Mouse (Mus musculus) retina, postnatal 7 days (tissue): ENCODE data around the gene Fam84b.

Experiments used
- DNase-seq: peaks from one replicate; pipeline ENCODE4 v3.0.0-alpha.2; 2012; ENCODE audit warnings: low read depth, low spot score

Gene Fam84b

DNA sequence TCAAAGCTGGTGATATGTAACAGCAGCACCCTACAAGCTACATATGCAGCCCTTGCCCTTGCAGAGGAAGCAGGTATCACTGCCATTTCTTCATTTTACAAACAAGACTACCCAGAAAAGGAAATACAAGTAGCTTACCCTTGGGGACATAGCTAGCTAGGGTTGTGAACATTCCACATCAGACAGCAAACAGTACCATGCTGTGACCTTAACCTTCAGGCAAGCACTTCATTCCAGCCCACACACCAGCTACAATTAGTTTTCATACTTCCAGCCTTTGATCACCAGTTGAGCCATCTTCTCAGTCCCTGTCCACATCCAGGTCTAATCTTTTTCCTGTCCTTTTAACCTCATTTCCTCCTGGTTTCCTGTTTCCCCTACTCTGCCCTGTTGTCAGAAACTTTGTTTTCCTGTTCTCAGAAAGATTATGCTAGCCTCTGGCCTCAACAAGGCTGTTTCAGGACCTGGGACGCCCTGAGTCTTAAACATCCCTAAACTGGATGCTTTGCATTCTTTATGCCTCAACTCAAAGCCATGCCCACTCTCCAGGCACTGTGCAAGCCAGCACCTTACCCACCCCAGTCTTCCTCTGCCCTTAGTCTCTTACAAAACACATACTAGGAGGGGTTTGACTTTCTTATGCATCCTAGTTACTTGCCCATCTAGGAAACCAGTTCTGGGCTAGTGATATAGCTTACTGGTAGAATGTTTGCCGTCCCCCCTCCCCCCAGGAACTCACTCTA, 19.9 kb downstream of the Fam84b start:
- no peak for DNase-seq

DNA sequence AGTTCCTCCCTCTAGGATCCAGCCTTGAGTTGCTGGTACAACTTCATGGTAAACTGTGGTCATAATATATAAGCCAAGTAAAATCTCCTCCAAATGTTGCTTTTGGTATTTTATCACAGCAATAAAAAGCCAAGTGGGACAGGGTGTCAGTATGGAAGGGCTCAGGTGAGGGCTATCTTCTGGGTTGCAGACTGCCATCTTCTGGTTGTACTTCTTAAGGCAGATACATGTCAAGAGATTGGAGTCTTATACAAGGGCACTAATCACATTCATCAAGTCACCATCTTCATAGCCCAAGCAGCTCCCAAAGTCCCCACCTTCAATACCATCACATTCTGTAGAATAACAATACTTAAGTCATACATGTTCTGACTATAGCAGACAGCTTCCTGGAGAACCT, 21.0 kb downstream of the Fam84b start:
- DNase-seq, result no peak

DNA sequence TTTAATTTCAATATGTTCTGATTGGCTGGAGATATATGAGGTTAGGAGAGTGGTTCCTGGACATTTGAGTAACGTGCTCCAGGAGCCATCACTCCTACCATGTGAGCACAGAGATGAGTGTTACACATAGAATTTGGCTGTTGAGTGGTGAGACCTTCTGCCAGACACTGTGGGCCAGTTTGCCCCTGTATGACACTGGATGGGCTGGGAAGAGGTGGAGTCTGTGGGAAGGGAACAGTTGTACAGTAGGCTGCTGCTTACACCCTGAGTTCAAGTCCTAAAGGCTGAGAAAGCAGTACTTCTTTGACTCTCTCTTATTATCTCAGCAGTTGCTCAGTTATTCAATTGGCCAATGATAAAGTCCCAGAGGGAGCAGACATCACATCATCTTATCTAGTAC, 27.4 kb downstream of the Fam84b start:
- no peak for DNase-seq

DNA sequence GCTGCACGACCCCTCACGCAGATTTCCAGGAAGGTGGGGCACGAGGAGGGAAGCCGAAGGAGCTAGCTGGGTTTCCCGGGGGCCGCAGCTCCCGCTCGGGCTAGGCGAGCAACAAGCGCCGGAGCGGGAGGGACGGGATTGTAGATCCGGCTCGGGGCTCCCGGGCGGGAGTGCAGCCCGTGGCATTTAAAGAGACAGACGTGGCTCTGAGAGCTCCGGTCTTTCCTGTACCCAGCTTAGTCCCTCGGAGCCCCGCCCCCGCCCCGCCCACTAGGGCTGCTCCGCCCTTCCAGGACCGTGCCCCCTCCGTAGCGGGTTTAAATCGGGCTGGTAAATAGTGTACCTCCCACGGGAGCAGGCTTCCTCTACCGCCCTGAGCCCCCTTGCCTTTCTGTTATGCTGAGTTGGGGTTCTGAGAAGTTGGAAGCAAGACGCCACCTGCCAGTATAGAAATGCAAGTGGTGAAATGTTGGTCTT, 28.8 kb downstream of the Fam84b start:
- peak; percentile 77 for DNase-seq

DNA sequence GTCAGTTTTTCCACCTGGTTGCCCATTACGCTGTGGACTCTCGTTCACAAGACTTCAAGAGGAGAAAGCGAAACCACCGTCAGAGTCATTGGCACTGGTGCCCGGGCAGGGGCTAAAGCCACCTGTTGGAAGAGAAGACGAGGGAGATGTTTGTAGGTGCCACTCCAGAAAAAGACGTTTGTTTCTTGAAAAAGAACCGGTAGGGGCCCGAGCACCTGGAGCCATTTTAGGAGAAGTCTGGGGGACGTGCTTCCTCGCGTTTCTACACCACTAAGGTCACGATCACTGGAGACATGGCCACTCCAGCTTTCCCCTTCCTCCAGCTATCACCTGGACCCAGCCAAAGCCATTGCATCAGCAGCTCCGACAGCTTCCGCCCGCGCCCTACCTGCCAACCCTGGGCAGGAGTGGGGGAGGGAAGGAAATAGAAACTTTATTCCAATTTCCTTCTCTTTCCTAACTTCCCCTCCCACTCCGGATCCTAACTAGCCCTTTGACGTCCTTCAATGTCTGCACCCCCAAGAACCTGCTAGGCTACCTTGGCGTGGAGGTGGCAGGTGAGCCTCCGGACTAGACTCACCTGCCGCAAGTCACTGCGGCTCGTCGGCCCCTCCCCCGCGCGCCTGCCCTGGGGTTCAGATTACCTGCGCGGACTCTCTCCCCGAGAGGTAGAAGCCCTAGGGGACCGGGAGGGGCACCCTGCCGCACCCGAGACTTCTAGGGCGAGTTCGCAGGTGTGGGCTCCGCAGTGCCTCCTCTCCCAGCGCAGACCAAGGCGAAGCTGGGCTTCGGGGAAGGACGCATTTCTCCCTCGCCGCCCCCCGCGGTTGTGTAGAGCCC, 29.5 kb downstream of the Fam84b start:
- no peak for DNase-seq

DNA sequence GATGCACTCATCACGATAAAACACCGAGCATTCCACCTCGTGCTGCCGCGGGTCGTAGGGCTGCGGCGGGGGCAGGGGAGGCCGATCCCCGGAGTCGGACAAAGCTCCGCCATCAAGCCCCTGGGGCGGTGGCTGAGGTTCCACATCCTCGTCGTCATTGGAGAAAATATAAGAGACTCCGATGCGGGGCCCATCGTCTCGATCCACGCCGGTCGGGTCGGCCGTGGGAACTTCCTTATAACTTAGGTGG, 30.0 kb downstream of the Fam84b start:
- DNase-seq, result no peak

DNA sequence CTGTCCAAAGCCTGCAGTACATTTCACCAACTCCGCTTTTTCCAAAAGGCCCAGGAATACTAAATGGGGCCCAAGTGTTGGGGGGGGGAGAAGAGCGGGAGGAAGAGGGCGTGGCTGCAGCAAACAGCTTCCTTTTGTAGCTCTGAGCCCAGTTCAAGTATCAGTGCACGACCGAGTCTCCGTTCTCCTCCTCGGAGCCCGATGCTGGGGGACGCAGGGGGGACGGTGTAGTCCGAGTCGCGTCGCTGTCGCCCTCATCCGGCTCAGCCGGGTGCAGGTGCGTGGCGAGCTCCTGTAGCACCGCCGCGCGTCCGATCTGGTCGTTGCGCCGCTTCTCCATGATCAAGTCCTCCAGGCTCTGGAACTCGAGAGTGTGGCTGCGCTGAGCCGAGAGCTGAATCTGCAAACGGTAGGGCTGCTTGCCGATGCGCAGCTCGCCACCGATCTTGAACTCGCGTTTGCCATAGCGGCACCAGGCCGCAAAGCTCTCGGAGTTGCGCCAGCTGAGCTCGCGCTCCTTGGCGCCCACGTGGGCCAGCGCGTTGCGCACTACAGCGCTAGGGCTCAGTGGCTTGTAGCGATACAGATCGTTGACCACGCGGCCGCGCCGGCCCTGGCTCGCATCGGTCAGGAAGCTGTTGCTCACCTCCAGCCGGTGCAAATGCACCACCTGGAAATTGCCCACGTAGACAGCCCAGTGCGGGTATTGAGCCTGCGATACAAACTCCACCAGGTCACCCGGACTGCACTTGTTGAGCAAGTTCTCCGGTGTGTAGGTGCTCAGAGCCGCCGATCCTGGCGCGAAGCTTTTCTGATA, 30.6 kb downstream of the Fam84b start:
- no peak for DNase-seq

DNA sequence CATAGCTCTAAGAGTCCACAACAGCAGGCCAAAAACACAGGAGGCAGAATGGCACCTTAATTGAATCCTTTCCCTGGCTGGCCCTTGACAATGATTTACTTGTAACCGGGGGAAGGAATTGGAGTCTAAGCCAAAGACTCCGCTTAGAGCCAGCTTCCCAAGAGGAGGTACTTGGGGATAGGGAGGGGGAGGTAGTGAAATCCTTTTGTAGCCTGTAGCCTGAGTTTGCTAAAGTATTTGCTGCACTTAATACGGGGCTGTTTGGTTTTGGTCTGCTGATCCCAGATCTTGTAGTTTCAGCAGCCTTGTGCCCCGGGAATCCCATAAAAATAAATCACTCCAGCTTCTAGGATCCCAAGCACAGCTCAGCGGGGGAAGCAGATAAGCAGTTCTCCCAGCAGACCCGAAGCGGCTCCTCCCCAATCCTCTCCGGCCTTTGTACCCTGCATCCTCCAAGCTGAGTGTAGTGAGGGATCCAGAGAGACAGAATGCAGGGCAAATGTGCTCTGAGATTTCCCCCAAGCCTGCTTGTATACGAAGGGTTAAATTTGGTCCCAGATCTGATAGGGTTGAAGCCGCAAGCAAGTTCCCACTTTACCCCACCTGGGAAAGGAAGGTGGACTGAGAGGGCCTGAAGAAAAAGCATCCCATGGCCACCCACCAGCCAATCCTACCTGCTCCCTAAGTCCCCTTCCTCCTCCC, 31.3 kb downstream of the Fam84b start:
- DNase-seq, result no peak

DNA sequence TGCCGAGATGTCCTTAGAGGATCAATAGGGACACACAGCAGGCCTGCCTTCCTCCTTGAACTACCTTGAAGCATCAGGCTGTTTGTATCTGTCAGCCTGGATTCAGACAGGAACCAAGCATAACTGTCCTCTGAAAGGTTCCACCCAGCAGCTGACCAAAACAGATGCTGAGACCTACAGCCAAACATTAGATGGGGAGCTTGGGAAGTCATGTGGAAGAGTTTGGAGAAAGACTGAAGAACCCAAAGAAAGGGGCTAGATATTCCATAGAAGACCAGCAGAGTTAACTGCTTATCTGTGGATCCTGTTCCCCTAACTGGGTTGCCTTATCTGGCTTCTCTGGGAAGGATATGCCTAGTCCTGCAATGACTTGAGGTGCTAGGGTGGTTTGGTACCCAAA, 35.1 kb downstream of the Fam84b start:
- DNase-seq, result no peak

DNA sequence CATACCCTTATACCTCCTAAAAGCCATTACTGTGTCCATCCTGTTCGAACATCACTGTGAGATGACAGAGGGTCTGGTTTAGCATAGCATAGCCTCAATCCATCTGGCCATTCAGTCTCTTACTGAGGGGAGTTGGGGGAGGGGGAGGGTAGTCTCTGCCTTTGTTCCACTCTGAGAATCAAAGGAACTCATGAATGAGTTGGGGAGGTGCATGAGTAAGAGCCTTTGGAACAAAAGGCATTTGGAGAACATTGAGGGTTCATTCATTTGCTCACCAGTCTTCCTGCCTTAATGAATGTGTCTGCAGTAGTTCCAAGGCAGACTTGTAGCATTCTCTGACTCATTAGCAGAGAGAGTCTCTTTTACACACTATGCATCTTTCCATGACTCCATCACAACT, 37.1 kb downstream of the Fam84b start:
- no peak for DNase-seq

DNA sequence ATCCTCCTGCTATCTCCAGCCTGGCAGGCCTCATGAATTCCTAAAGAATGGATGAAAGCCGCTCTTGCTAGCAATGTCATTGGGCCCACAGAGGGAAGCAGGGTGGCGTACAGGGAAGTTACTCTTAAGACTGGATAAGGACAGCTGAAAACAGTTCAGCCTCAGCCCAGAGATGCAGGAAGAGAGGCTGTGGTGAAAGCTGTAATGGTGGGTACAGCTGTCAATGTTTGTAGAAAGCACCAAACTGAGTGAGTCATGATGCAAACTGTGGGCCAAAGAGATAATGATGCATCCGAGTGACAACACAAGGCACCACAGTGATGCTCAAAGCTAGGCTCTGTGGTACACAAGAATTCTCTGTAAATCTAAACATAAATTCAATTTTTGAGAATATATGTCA, 39.0 kb downstream of the Fam84b start:
- no peak for DNase-seq

DNA sequence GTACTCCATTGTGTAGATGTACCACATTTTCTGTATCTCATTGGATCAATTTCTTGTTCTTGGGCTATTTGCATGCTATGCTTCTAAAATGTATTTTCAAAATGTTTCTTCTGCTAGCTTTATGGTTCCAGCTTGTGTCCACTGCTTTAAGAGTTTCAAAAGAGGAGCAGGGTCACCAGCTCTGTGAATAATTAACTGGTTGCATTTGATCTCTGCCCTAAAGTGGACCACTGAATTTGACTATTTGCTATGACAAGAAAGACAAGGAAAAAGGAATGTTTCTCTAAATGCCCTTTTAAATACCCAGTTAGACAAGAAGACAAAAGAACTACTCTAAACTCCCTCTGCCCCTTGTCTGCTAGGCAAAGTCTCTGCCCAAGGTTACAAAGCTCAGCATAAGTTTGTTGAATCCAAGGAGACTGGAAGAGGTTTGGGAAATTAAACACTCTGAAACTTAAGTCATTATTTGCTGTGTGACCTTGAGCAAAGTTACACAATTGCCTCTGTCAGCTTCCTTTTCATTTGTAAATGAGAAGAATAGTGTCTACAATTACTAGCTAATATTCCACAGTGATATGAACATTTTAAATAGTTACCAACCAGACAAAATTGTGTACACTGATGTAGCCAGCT, 60.4 kb downstream of the Fam84b start:
- no peak for DNase-seq

DNA sequence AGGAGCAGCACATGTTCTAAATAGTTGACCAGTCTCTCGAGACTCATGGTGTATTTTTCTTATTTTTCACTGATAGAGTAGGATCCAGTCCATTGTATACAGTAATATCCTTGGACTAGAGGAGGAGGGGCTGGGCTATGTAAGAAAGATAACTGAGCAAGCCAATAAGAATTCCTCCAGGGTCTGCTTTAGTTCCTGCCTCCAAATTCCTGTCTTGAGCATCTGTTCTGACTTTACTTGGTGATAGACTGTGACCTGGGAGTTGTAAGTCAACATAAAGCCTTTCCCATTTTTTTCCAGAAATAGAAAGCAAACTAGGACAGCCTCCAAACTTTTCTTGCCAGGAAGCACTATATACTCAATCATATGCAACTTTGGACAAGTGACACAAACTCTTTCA, 64.5 kb downstream of the Fam84b start:
- no peak for DNase-seq

DNA sequence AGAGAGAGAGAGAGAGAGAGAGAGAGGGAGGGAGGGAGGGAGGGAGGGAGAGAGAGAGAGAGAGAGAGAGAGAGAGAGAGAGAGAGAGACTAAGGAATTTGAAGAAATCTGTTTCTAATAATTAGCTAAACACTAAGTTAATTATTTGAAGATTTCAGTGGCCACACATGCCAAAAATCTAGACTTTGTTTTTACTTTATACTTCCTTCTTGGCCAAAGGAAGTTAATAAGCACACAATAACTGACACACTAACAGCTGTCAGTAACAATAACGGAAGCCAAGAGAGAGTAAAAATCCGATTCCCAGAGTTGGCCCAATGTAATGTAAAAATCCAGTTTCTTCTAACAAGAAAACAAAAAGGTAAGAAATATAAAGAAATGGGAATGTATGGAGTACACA, 69.8 kb downstream of the Fam84b start:
- no peak for DNase-seq

DNA sequence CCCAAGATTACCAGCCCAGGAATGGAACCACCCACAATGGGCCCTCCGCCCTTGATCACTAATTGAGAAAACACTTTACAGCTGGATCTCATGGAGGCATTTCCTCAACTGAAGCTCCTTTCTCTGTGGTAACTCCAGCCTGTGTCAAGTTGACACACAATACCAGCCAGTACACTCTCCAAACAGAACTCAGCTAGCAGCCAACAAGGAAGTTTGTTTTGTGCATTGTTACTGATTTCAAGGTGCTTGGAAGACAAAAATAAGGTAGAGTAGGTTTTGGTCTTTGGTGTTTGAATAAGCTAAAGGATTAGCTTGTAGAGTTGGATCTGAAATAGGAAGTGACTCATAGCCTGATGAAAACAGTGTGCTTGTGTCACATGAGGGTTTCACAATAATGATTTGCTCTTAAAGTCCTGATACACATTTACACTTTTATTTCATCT, 74.0 kb downstream of the Fam84b start:
- DNase-seq, result no peak

DNA sequence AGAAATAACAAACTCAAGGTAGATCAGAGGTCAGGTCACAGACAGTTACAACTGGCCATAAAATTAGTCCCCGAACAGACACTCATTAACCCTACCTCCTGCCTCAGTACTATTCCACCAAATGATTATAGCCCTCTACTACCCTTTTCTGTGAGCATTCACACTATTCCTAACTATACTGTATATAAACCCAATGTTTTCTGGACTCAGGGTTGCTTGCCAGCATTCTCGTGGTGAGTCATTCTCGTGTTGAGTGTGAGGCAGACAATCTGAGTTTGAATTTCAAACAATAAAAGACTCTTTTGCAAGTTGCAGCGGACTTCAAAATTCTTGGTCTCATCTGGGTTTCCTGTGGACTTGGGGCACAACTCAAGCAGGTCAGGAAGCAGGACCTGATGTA, 74.5 kb downstream of the Fam84b start:
- DNase-seq, result no peak
